In the genomic region with DNA sequence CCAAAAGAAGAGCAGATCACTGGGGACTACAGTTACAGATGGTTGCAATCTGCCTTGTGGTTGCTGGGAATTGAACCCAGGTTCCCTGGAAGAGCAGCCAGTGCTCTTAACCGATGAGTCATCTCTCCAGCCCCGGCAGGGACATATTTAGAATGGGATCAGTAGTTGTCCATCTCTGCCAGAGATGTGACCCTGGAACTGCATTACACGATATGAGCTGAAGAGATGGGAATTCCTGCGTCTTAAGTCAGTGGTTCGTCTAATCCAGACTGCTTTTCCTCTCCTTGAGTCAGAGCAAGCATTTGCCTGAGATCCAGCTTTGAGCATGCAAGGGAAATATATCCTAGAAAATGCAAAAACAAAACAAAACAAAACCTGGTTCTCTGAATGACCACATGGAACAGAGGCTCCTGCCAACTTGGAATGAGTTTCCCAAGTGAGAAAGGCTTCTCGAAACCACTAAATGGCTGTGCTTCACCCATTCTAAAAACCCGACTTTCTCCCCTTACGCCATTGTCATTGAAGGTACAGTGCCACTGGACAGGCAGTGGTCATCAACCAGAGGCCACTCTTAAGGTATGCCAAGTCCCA, we compare ENCODE assay signal across 24 mouse cellular contexts. TPM values are rescaled to one million over a fixed set of nuclear protein-coding genes. Genes with fewer than 3 reads are reported as not detected.
DNase-seq lines count a peak whose midpoint lies in the region; ATAC-seq and TF ChIP-seq lines count a peak whose summit lies in the region.
"Had no signal": no experiment of that assay in that cellular context is flagged by ENCODE, and none has a peak within 500 bp of the region (broad histone marks: within the 10 kb centered on the region; RNA-seq: fewer than 3 reads in every experiment).

No protein-coding gene starts in this region.

- no peaks in the 10 kb centered on the region for H3K9me3 ChIP-seq in forebrain, embryonic 11.5 days (ENCODE audit: control insufficient read depth, low read length)
- no peaks in the 10 kb centered on the region for H3K9me3 ChIP-seq in forebrain, embryonic 16.5 days (ENCODE audit: control insufficient read depth, low read length)
- H3K9me3 ChIP-seq: forebrain, embryonic 15.5 days; neural tube, embryonic 15.5 days had no signal

- no peak overlapping the region for H3K4me2 ChIP-seq in forebrain, embryonic 11.5 days (ENCODE audit: low read depth, low read length, severe bottlenecking)
- no peak overlapping the region for H3K4me2 ChIP-seq in forebrain, embryonic 16.5 days (ENCODE audit: low read length)
- H3K4me2 ChIP-seq: forebrain, embryonic 15.5 days; neural tube, embryonic 15.5 days had no signal

- H3K79me2 ChIP-seq in heart, adult 2 months (replicated peaks; ENCODE audit: control insufficient read depth, insufficient read depth, low read length): no peaks in the 10 kb centered on the region
- H3K79me2 ChIP-seq in C2C12 (ENCODE audit: control insufficient read depth, insufficient read depth): no peaks in the 10 kb centered on the region

- no peak overlapping the region for H3ac ChIP-seq in C2C12 (ENCODE audit: control insufficient read depth, insufficient read length, low read depth)

- H3K36me3 ChIP-seq in forebrain, embryonic 11.5 days (ENCODE audit: control insufficient read depth, insufficient read depth, low read length): no peaks in the 10 kb centered on the region
- no peaks in the 10 kb centered on the region for H3K36me3 ChIP-seq in forebrain, embryonic 16.5 days (ENCODE audit: control insufficient read depth, insufficient read depth)
- peaks cover 30% of the 10 kb centered on the region for H3K36me3 ChIP-seq in heart, adult 2 months (ENCODE audit: control insufficient read depth, insufficient read depth, low read length)
- H3K36me3 ChIP-seq in C2C12 (ENCODE audit: control insufficient read depth, insufficient read depth): no peaks in the 10 kb centered on the region
- H3K36me3 ChIP-seq: forebrain, embryonic 15.5 days; neural tube, embryonic 15.5 days had no signal

- H3K4me3 ChIP-seq in forebrain, embryonic 11.5 days (ENCODE audit: low read depth, low read length): no peak overlapping the region
- no peak overlapping the region for H3K4me3 ChIP-seq in forebrain, embryonic 16.5 days (replicated peaks; ENCODE audit: low read length)
- no peak overlapping the region for H3K4me3 ChIP-seq in heart, adult 2 months
- no peak overlapping the region for H3K4me3 ChIP-seq in C2C12 (ENCODE audit: insufficient read depth, poor library complexity, severe bottlenecking)
- no peak overlapping the region for H3K4me3 ChIP-seq in embryonic fibroblast, embryonic 13.5 days (ENCODE audit: insufficient read depth, low read length)
- H3K4me3 ChIP-seq: erythroblast, embryonic 14.5 days; forebrain, embryonic 15.5 days; layer of hippocampus, adult 2 months; neural tube, embryonic 15.5 days had no signal

- no peak overlapping the region for H3K9ac ChIP-seq in forebrain, embryonic 11.5 days (ENCODE audit: low read length)
- no peak overlapping the region for H3K9ac ChIP-seq in forebrain, embryonic 16.5 days (replicated peaks; ENCODE audit: low read depth, low read length)
- H3K9ac ChIP-seq in heart, adult 2 months (ENCODE audit: low read depth, low read length): no peak overlapping the region
- H3K9ac ChIP-seq: forebrain, embryonic 15.5 days; neural tube, embryonic 15.5 days had no signal

- no peaks in the 10 kb centered on the region for H3K27me3 ChIP-seq in forebrain, embryonic 11.5 days (ENCODE audit: control insufficient read depth, insufficient read depth, low read length)
- H3K27me3 ChIP-seq in forebrain, embryonic 16.5 days (replicated peaks; ENCODE audit: control insufficient read depth, insufficient read depth, low read length): no peaks in the 10 kb centered on the region
- H3K27me3 ChIP-seq in heart, adult 2 months (ENCODE audit: control insufficient read depth, insufficient read depth, low read length): no peaks in the 10 kb centered on the region
- no peaks in the 10 kb centered on the region for H3K27me3 ChIP-seq in C2C12 (ENCODE audit: control insufficient read depth, insufficient read depth, insufficient read length)
- H3K27me3 ChIP-seq: forebrain, embryonic 15.5 days; neural tube, embryonic 15.5 days had no signal

- WGBS in forebrain, embryonic 11.5 days: 90% methylated on average over 8 of the region's 8 CpGs
- WGBS in forebrain, embryonic 16.5 days: 81% methylated on average over 8 of the region's 8 CpGs
- 47% methylated on average over 8 of the region's 8 CpGs for WGBS in heart, adult 2 months

- H3K27ac ChIP-seq in forebrain, embryonic 11.5 days (ENCODE audit: low read depth, low read length): no peak overlapping the region
- no peak overlapping the region for H3K27ac ChIP-seq in forebrain, embryonic 16.5 days (ENCODE audit: low read length)
- H3K27ac ChIP-seq in heart, adult 2 months: peak overlapping the region; percentile 79
- H3K27ac ChIP-seq in embryonic fibroblast, embryonic 13.5 days (ENCODE audit: insufficient read depth, low read length): peak overlapping the region; percentile 67
- H3K27ac ChIP-seq: forebrain, embryonic 15.5 days; neural tube, embryonic 15.5 days; stomach, postnatal 0 days had no signal

- no peaks in the 10 kb centered on the region for H3K79me3 ChIP-seq in C2C12 (ENCODE audit: low read depth)

- TF ChIP-seq EP300 in heart, adult 2 months (IDR thresholded peaks at IDR 0.05; ENCODE audit: insufficient read depth, low read depth, low read length): no peak

- DNase-seq in forebrain, embryonic 11.5 days (ENCODE audit: low spot score): peak; percentile 15
- peak in 1 of 2 experiments; percentile 48 for DNase-seq in heart, adult 2 months
- DNase-seq in heart, postnatal 14 days: no peak
- DNase-seq in layer of hippocampus, postnatal 36 days: no peak
- DNase-seq in right cerebral cortex, postnatal 14 days: no peak
- DNase-seq: cerebellum, adult 2 months; cerebellum, postnatal 36 days; kidney, adult 18-20 months; kidney, postnatal 14 days; left cerebral cortex, postnatal 4 days; liver; midbrain, embryonic 14.5 days; thymus, postnatal 14 days had no signal

- TF ChIP-seq CTCF in heart, adult 2 months (IDR thresholded peaks at IDR 0.05): no peak
- TF ChIP-seq CTCF in C2C12 (IDR thresholded peaks at IDR 0.05; ENCODE audit: control insufficient read depth, insufficient read depth, insufficient read length): no peak
- TF ChIP-seq CTCF in embryonic fibroblast, embryonic 13.5 days (IDR thresholded peaks at IDR 0.05; ENCODE audit: borderline replicate concordance, insufficient read depth, low read length): no peak

- TF ChIP-seq POLR2A in heart, adult 2 months (IDR thresholded peaks at IDR 0.05; ENCODE audit: insufficient read depth, low read depth, low read length): no peak
- TF ChIP-seq POLR2A in embryonic fibroblast, embryonic 13.5 days (IDR thresholded peaks at IDR 0.05; ENCODE audit: low read depth, low read length): no peak

- intact Hi-C loops in heart, adult 2 months (cut with DNase I): no loop called here
- intact Hi-C loops in heart, postnatal 14 days (cut with DNase I): no loop called here

- no peak for ATAC-seq in forebrain, embryonic 11.5 days (replicated peaks; ENCODE audit: low FRiP score)
- ATAC-seq in forebrain, embryonic 16.5 days: no peak
- ATAC-seq: forebrain, embryonic 15.5 days; lung, postnatal 0 days had no signal

- H3K4me1 ChIP-seq in forebrain, embryonic 11.5 days (replicated peaks; ENCODE audit: control insufficient read depth, insufficient read depth, low read length): peaks cover 14% of the 10 kb centered on the region
- H3K4me1 ChIP-seq in forebrain, embryonic 16.5 days (replicated peaks; ENCODE audit: control insufficient read depth, insufficient read depth, low read length): peaks cover 6% of the 10 kb centered on the region
- peaks cover 41% of the 10 kb centered on the region for H3K4me1 ChIP-seq in heart, adult 2 months (ENCODE audit: control insufficient read depth, insufficient read depth, low read length)
- H3K4me1 ChIP-seq in embryonic fibroblast, embryonic 13.5 days (ENCODE audit: control insufficient read depth, insufficient read depth, low read length): peaks cover 6% of the 10 kb centered on the region

TF ChIP-seq in C2C12, 6 proteins besides CTCF, POLR2A, EP300 and RAD21:
- TF ChIP-seq MYOD1 (IDR thresholded peaks at IDR 0.05; ENCODE audit: control insufficient read depth, insufficient read length, low read depth) (no peak), MYOG (IDR thresholded peaks at IDR 0.05; ENCODE audit: control insufficient read depth, extremely low read depth, insufficient read length) (no peak), MAX (IDR thresholded peaks at IDR 0.05) (peak; percentile 35)
TF ChIP-seq in C2C12: peak in this region for 1.

RNA-seq across cellular contexts. Expression of a gene that starts 11.1 kb away (rescaled TPM):
- 46.5 and 48.7 TPM in 2 replicates for polyA plus RNA-seq in forebrain, embryonic 11.5 days (2014; fragmentation: Nextera tagmentation; extraction: Ambion mirVana)
- polyA plus RNA-seq in forebrain, embryonic 16.5 days (2015; fragmentation: Nextera tagmentation; extraction: Ambion mirVana): 61.5 and 62.7 TPM in 2 replicates
- 10 to 100 TPM; 43.8 to 45.1 TPM for total RNA-seq in heart, adult 2 months (2021)
- 34.1 and 39.6 TPM in 2 replicates for polyA plus RNA-seq in heart, adult 2 months (2012; rRNA removed)
- 10 to 100 TPM; 44.2 to 45.6 TPM for total RNA-seq in heart, postnatal 14 days (2021)
- polyA plus RNA-seq in C2C12 (2012; fragmentation: generic; extraction: Trizol): 12.0 TPM
- 25.1 and 30.6 TPM in 2 replicates for polyA plus RNA-seq in embryonic fibroblast, embryonic 13.5 days (2011; ENCODE audit: insufficient read length, low read depth, missing spikeins)
- total RNA-seq in layer of hippocampus, postnatal 36 days (2021): 10 to 100 TPM; 66.6 to 72.9 TPM

RNA-seq across cellular contexts. Expression of a gene that starts 51.2 kb away (rescaled TPM):
- 40.3 and 42.7 TPM in 2 replicates for polyA plus RNA-seq in forebrain, embryonic 11.5 days (2014; fragmentation: Nextera tagmentation; extraction: Ambion mirVana)
- polyA plus RNA-seq in forebrain, embryonic 16.5 days (2015; fragmentation: Nextera tagmentation; extraction: Ambion mirVana): 67.0 and 74.0 TPM in 2 replicates
- total RNA-seq in heart, adult 2 months (2021): 10 to 100 TPM; 32.6 to 36.9 TPM
- polyA plus RNA-seq in heart, adult 2 months (2012; rRNA removed): 15.6 and 20.1 TPM in 2 replicates
- 10 to 100 TPM; 44.7 to 51.8 TPM for total RNA-seq in heart, postnatal 14 days (2021)
- 49.7 TPM for polyA plus RNA-seq in C2C12 (2012; fragmentation: generic; extraction: Trizol)
- 36.4 and 39.1 TPM in 2 replicates for polyA plus RNA-seq in embryonic fibroblast, embryonic 13.5 days (2011; ENCODE audit: insufficient read length, low read depth, missing spikeins)
- total RNA-seq in layer of hippocampus, postnatal 36 days (2021): 10 to 100 TPM; 68.3 to 69.5 TPM

RNA-seq across cellular contexts. Expression of a gene that starts 54.4 kb away (rescaled TPM):
- polyA plus RNA-seq in forebrain, embryonic 11.5 days (2014; fragmentation: Nextera tagmentation; extraction: Ambion mirVana): 0.15 and 0.17 TPM in 2 replicates
- 5.2 and 9.4 TPM in 2 replicates for polyA plus RNA-seq in forebrain, embryonic 16.5 days (2015; fragmentation: Nextera tagmentation; extraction: Ambion mirVana)
- not detected for total RNA-seq in heart, adult 2 months (2021)
- polyA plus RNA-seq in heart, adult 2 months (2012; rRNA removed): not detected in 2 replicates
- not detected for total RNA-seq in heart, postnatal 14 days (2021)
- polyA plus RNA-seq in C2C12 (2012; fragmentation: generic; extraction: Trizol): not detected
- not detected in 2 replicates for polyA plus RNA-seq in embryonic fibroblast, embryonic 13.5 days (2011; ENCODE audit: insufficient read length, low read depth, missing spikeins)
- 10 to 100 TPM in 1 of 2 experiments, 1 to 10 TPM in 1; 6.8 to 10.6 TPM for total RNA-seq in layer of hippocampus, postnatal 36 days (2021)
- total RNA-seq: megakaryocyte, adult 5-6 weeks had no signal
- polyA plus RNA-seq: erythroblast, embryonic 14.5 days; liver, embryonic 16.5 days; lung, postnatal 0 days had no signal

Comparison
In these comparisons a context has a peak if more than half of its experiments do, and no peak if none do; other contexts are left out.
1. H3K27ac ChIP-seq: peak in heart, adult 2 months (single experiment) and embryonic fibroblast, embryonic 13.5 days (single experiment); none in forebrain, embryonic 11.5 days (single experiment) and forebrain, embryonic 16.5 days (single experiment).